Mouse (Mus musculus) hindbrain, embryonic 12.5 days (tissue): ENCODE measurements around the gene Ydjc. TPM values are rescaled to one million over a fixed set of nuclear protein-coding genes. Genes with fewer than 3 reads are reported as not detected.

Experiments
- ATAC-seq: fragments of 200-750 bp; cut with Nextera tagmentation; 2 replicates; pipeline ENCODE4 v1.8.0; 2017; ENCODE audit warnings: moderate TSS enrichment; ENCODE audit not compliant: low FRiP score
- H3K27ac ChIP-seq: fragments of 300-500 bp; sonication (generic); 2 replicates; pipeline ENCODE4 v1.5.1; 2016; ENCODE audit warnings: mild to moderate bottlenecking
- H3K27me3 ChIP-seq: fragments of 300-500 bp; sonication (generic); 2 replicates; pipeline ENCODE4 v1.6.1; 2016; ENCODE audit warnings: mild to moderate bottlenecking
- H3K36me3 ChIP-seq: fragments of 300-500 bp; sonication (generic); 2 replicates; pipeline ENCODE4 v1.6.1; 2016; ENCODE audit warnings: mild to moderate bottlenecking
- H3K4me1 ChIP-seq: fragments of 300-500 bp; sonication (generic); 2 replicates; pipeline ENCODE4 v1.6.1; 2016
- H3K4me2 ChIP-seq: fragments of 300-500 bp; sonication (generic); replicated peaks from 2 replicates; pipeline ENCODE4 v1.6.1; 2016; ENCODE audit warnings: mild to moderate bottlenecking
- H3K4me3 ChIP-seq: fragments of 300-500 bp; sonication (generic); 2 replicates; pipeline ENCODE4 v1.5.1; 2016; ENCODE audit warnings: mild to moderate bottlenecking
- H3K9ac ChIP-seq: fragments of 300-500 bp; sonication (generic); 2 replicates; pipeline ENCODE4 v1.6.1; 2016; ENCODE audit warnings: mild to moderate bottlenecking, moderate library complexity
- H3K9me3 ChIP-seq: fragments of 300-500 bp; sonication (generic); replicated peaks from 2 replicates; pipeline ENCODE4 v1.6.1; 2016; ENCODE audit warnings: mild to moderate bottlenecking
- WGBS: fragments of 180-500 bp; shearing (Covaris S2); methylation state at CpG from one replicate; pipeline ENCODE4 v1.1.7; 2016; 5-methylcytosine and 5-hydroxymethylcytosine counted together
- polyA plus RNA-seq: library from polyadenylated mRNA; unstranded; fragments of >200 nt; fragmentation: Nextera tagmentation; extraction: Ambion mirVana; gene quantifications from 2 replicates; pipeline ENCODE4 v1.2.1, GENCODE M21; 2016

The Ydjc gene
- 14.0 and 17.5 TPM in 2 replicates for polyA plus RNA-seq

- Histone ChIP-seq H3K9ac (no peak within 1 kb of the TSS), H3K4me2 (no peak within 1 kb of the TSS), H3K27ac (no peak within 1 kb of the TSS), H3K9me3 (no peaks in the 10 kb centered on the region), H3K4me3 (no peak within 1 kb of the TSS), H3K36me3 (no peaks in the 10 kb centered on the region), H3K27me3 (peaks cover 12% of the 10 kb centered on the region), H3K4me1 (peaks cover 12% of the 10 kb centered on the region)
- ATAC-seq = no peak
- WGBS = 20% methylated on average over 7 of the region's 7 CpGs
Observed at GRCm38 (mm10) chr16:17144339-17144738, at the start of gene Ydjc. Gene Ydjc, plus strand, starts transcription at chr16:17144621.

GRCm38 (mm10) chr16:17096938-17097337 is 47.5 kb upstream of the Ydjc start:
- ATAC-seq = no peak
- H3K36me3 ChIP-seq = peaks cover 96% of the 10 kb centered on the region
- H3K9ac ChIP-seq = no peak overlapping the region
- no peaks in the 10 kb centered on the region for H3K27me3 ChIP-seq
- H3K4me3 ChIP-seq = no peak overlapping the region
- no peak overlapping the region for H3K27ac ChIP-seq
- WGBS = 97% methylated on average over 3 of the region's 3 CpGs
- no peaks in the 10 kb centered on the region for H3K9me3 ChIP-seq
- H3K4me2 ChIP-seq = no peak overlapping the region
- no peaks in the 10 kb centered on the region for H3K4me1 ChIP-seq

GRCm38 (mm10) chr16:17102630-17103220 is 41.7 kb upstream of the Ydjc start:
- no peaks in the 10 kb centered on the region for H3K9me3 ChIP-seq
- ATAC-seq = no peak
- no peak overlapping the region for H3K9ac ChIP-seq
- H3K4me2 ChIP-seq = no peak overlapping the region
- H3K4me1 ChIP-seq = no peaks in the 10 kb centered on the region
- H3K36me3 ChIP-seq = peaks cover 89% of the 10 kb centered on the region
- no peak overlapping the region for H3K27ac ChIP-seq
- no peak overlapping the region for H3K4me3 ChIP-seq
- 84% methylated on average over 7 of the region's 7 CpGs for WGBS
- no peaks in the 10 kb centered on the region for H3K27me3 ChIP-seq

GRCm38 (mm10) chr16:17104600-17104999 is 39.8 kb upstream of the Ydjc start:
- 94% methylated on average over 4 of the region's 4 CpGs for WGBS
- Histone ChIP-seq H3K4me3 (no peak overlapping the region), H3K27me3 (no peaks in the 10 kb centered on the region), H3K9ac (no peak overlapping the region), H3K36me3 (peaks cover 82% of the 10 kb centered on the region), H3K27ac (no peak overlapping the region), H3K4me1 (peaks cover under 1% of the 10 kb centered on the region; the same call in 1 of the 2 replicates), H3K4me2 (no peak overlapping the region), H3K9me3 (no peaks in the 10 kb centered on the region)
- ATAC-seq = no peak

GRCm38 (mm10) chr16:17110771-17111743 is 33.4 kb upstream of the Ydjc start, which contains the start of gene Ppil2:
Gene Ppil2, minus strand, starts transcription at chr16:17111257.
- peak within 1 kb of the TSS; percentile 76 for H3K4me3 ChIP-seq
- peak within 1 kb of the TSS; percentile 75 for H3K9ac ChIP-seq
- peak within 1 kb of the TSS; percentile 74 for H3K4me2 ChIP-seq
- H3K36me3 ChIP-seq = peaks cover 40% of the 10 kb centered on the region
- H3K9me3 ChIP-seq = no peaks in the 10 kb centered on the region
- H3K27me3 ChIP-seq = no peaks in the 10 kb centered on the region
- WGBS = 10% methylated on average over 38 of the region's 38 CpGs
- H3K4me1 ChIP-seq = peaks cover 9% of the 10 kb centered on the region
- no peak within 1 kb of the TSS for H3K27ac ChIP-seq
- ATAC-seq = peak; percentile 91

- H3K9me3 ChIP-seq = no peaks in the 10 kb centered on the region
- H3K36me3 ChIP-seq = peaks cover 55% of the 10 kb centered on the region
- no peak overlapping the region for H3K9ac ChIP-seq
- 88% methylated on average over 5 of the region's 5 CpGs for WGBS
- H3K4me2 ChIP-seq = no peak overlapping the region
- H3K27me3 ChIP-seq = no peaks in the 10 kb centered on the region
- ATAC-seq = no peak
- no peak overlapping the region for H3K4me3 ChIP-seq
- no peak overlapping the region for H3K27ac ChIP-seq
- peaks cover 8% of the 10 kb centered on the region for H3K4me1 ChIP-seq
Observed at GRCm38 (mm10) chr16:17117309-17117799, 27.1 kb upstream of the Ydjc start.

GRCm38 (mm10) chr16:17121569-17121968 is 22.9 kb upstream of the Ydjc start:
- peak; percentile 33 for ATAC-seq
- WGBS = 48% methylated on average over 14 of the region's 14 CpGs
- Histone ChIP-seq H3K9ac (no peak overlapping the region), H3K27ac (no peak overlapping the region), H3K4me1 (peaks cover 29% of the 10 kb centered on the region), H3K4me2 (peak overlapping the region; percentile 19), H3K36me3 (peaks cover 40% of the 10 kb centered on the region), H3K9me3 (no peaks in the 10 kb centered on the region), H3K4me3 (peak overlapping the region; percentile 5; the same call in 1 of the 2 replicates), H3K27me3 (no peaks in the 10 kb centered on the region)

- H3K9me3 ChIP-seq = no peaks in the 10 kb centered on the region
- H3K9ac ChIP-seq = peak overlapping the region; percentile 66
- H3K27ac ChIP-seq = peak overlapping the region; percentile 66
- H3K4me3 ChIP-seq = peak overlapping the region; percentile 46
- peak overlapping the region; percentile 77 for H3K4me2 ChIP-seq
- under 1% methylated on average over 22 of the region's 22 CpGs for WGBS
- H3K36me3 ChIP-seq = peaks cover 23% of the 10 kb centered on the region
- H3K27me3 ChIP-seq = no peaks in the 10 kb centered on the region
- peak; percentile 44 for ATAC-seq
- peaks cover 29% of the 10 kb centered on the region for H3K4me1 ChIP-seq
Observed at GRCm38 (mm10) chr16:17124119-17124870, 20.1 kb upstream of the Ydjc start.

- H3K9me3 ChIP-seq = no peaks in the 10 kb centered on the region
- H3K4me1 ChIP-seq = peaks cover 29% of the 10 kb centered on the region
- peak within 1 kb of the TSS; percentile 46 for H3K4me3 ChIP-seq
- H3K9ac ChIP-seq = peak within 1 kb of the TSS; percentile 66
- no peaks in the 10 kb centered on the region for H3K27me3 ChIP-seq
- WGBS = under 1% methylated on average over 25 of the region's 25 CpGs
- H3K27ac ChIP-seq = peak within 1 kb of the TSS; percentile 66
- peak within 1 kb of the TSS; percentile 77 for H3K4me2 ChIP-seq
- ATAC-seq = peak; percentile 93
- H3K36me3 ChIP-seq = peaks cover 17% of the 10 kb centered on the region
Observed at GRCm38 (mm10) chr16:17124871-17125520, 19.4 kb upstream of the Ydjc start, which contains the start of gene 2610318N02Rik. Gene 2610318N02Rik, minus strand, starts transcription at chr16:17125167.

- ATAC-seq = no peak
- Histone ChIP-seq H3K4me2 (no peak overlapping the region), H3K27me3 (no peaks in the 10 kb centered on the region), H3K36me3 (0 out of 2 replicates have a peak, but pooled peaks cover 4% of the 10 kb centered on the region), H3K4me3 (no peak overlapping the region), H3K9me3 (no peaks in the 10 kb centered on the region), H3K9ac (no peak overlapping the region), H3K4me1 (peaks cover 33% of the 10 kb centered on the region), H3K27ac (no peak overlapping the region)
- WGBS = 100% methylated on average over 1 of the region's 1 CpGs
Observed at GRCm38 (mm10) chr16:17127292-17127691, 17.1 kb upstream of the Ydjc start.
